Mouse (Mus musculus) gastrocnemius, postnatal 25 days (tissue): ENCODE measurements around the gene Mrpl42. TPM values are rescaled to one million over a fixed set of nuclear protein-coding genes. Genes with fewer than 3 reads are reported as not detected.

ENCODE experiments used
- DNase-seq: peaks from one replicate; pipeline ENCODE4 v3.0.0; 2022
- total RNA-seq, 2 experiments: library from RNA; stranded (reverse); gene quantifications; 1 replicate in 1 of 2; 2 replicates in 1 of 2; pipeline ENCODE4 v1.2.3; 2021

Gene Mrpl42
- total RNA-seq, 2 experiments from 2014 or later: 285 to 318 TPM

GRCm38 (mm10) chr10:95458050-95458806, 43.5 kb downstream of the Mrpl42 start:
- DNase-seq: no peak

GRCm38 (mm10) chr10:95457367-95458049, 44.2 kb downstream of the Mrpl42 start:
- no peak for DNase-seq

GRCm38 (mm10) chr10:95456103-95456502, 45.6 kb downstream of the Mrpl42 start:
- DNase-seq: no peak

GRCm38 (mm10) chr10:95453282-95453681, 48.5 kb downstream of the Mrpl42 start:
- DNase-seq: no peak

DNA sequence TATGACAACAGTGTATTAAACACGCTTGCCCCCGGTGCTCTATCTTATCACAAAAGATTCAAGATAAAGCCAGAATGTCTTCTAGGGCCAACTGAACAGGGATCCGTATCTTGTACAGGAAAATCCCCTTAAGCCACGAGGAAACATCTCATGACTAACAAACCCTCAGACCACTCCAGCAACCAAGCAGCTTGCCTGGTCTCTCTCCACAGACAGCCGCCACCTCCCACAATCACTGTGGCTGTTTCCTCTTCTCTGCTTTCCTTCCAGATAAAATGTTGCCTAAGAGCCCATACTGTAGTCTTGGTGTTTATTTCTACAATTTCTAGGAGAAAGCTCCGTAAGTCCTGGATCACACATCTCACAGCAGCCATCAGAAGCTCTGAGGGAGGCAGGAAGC, 52.7 kb downstream of the Mrpl42 start:
- DNase-seq: no peak

DNA sequence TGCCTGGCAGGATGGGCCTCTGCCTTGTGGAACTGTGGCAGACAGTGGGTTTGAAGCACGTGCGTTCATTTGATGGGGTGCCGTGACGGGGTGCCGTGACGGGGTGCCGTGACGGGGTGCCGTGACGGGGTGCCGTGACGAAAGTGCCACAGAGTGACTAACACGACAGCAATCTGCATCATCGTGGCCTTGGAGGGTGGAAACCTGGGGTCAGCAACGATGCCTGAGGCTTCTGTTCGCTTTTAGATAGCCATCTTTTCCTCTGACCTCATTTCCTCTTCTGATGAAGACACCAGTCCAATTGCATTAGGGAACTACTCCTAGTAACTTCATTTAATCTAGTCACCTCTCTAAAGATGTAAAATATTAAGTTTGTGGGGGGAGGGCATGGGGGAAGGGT, 53.8 kb downstream of the Mrpl42 start:
- DNase-seq: no peak

GRCm38 (mm10) chr10:95445104-95446056, 56.4 kb downstream of the Mrpl42 start:
- DNase-seq: no peak

DNA sequence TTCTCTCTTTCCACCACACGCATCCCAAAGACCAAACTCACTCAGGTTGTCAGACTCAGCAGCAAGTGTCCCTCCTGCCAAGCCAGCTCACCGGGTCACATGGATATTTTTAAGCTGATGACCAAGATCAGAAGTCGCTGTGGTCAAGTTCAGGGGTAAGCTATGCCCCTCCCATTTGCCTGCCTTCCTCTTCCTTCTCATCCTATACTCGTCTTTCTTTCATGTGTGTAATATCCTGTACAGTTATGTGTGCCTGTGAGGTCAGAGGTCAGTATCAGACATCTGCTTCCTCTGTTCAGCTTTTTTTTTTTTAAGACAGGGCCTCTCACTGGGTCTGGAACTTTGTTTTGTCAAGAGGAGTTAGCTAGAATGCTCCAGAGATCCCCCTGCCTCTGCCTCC, 59.4 kb downstream of the Mrpl42 start:
- DNase-seq: no peak

DNA sequence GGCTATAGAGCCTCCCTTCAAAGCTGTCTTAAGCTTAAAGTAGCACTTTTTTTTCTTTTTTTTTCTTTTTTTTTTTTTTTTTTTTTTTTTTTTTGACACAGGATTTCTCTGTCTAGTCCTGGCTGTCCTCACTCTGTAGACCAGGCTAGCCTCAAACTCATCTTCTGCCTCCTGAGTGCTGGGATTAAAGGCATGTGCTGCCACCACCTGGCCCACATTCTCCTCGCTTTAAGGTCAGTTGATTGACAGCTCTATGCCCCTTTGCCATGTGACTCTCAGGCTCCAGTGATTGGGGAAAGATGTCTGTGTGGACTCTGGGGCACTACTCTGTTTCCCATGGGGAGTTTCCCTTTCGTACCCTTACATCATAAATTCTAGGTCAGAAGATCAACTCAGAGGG, 61.2 kb downstream of the Mrpl42 start:
- no peak for DNase-seq

- DNase-seq: no peak
Observed at GRCm38 (mm10) chr10:95439718-95440339, 61.9 kb downstream of the Mrpl42 start.

- DNase-seq: no peak
Observed at GRCm38 (mm10) chr10:95438941-95439340, 62.8 kb downstream of the Mrpl42 start.

Other genes starting within 250 kb of the Mrpl42 start
- gene Cradd, start 177.8 kb downstream of the Mrpl42 start, total RNA-seq: 1 to 10 TPM; 8.3 to 8.5 TPM
- gene Socs2, start 84.8 kb downstream of the Mrpl42 start, total RNA-seq: 10 to 100 TPM in 1 of 2 experiments, 1 to 10 TPM in 1; 5.0 to 12.4 TPM
- 10 to 100 TPM; 66.4 to 73.6 TPM for gene Ube2n, start 13.2 kb upstream of the Mrpl42 start, total RNA-seq
- 100 to 1,000 TPM; 179 to 274 TPM for gene Nudt4, start 62.2 kb upstream of the Mrpl42 start, total RNA-seq
- gene Anapc15-ps, start 171.5 kb upstream of the Mrpl42 start, total RNA-seq: not detected